Mouse (Mus musculus): Measurements from ENCODE around the gene Btbd6.

The Btbd6 gene

DNA sequence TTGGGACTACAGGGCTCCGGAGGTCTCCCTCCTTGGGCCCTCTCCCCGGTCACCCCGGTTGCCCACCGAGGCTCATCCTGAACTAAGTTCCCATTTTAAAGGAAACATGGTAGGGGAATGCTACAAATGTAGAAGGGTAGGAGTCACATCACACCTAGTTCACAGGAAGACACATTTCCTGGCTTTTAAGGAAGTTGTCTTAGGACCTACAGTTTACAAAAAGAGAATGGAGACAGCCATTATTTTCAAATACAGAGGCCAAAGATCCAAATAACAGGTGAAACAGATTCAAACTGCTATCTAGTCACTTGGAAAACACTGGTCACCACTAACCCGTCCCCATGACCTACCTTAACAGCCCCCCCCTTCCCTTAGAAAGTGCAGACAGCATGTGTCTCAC lies 36.2 kb downstream of the Btbd6 start:
- no peak for DNase-seq

- DNase-seq: peak; percentile 33 to 48
Observed at GRCm38 (mm10) chr12:113013021-113013491, 36.8 kb downstream of the Btbd6 start.

DNA sequence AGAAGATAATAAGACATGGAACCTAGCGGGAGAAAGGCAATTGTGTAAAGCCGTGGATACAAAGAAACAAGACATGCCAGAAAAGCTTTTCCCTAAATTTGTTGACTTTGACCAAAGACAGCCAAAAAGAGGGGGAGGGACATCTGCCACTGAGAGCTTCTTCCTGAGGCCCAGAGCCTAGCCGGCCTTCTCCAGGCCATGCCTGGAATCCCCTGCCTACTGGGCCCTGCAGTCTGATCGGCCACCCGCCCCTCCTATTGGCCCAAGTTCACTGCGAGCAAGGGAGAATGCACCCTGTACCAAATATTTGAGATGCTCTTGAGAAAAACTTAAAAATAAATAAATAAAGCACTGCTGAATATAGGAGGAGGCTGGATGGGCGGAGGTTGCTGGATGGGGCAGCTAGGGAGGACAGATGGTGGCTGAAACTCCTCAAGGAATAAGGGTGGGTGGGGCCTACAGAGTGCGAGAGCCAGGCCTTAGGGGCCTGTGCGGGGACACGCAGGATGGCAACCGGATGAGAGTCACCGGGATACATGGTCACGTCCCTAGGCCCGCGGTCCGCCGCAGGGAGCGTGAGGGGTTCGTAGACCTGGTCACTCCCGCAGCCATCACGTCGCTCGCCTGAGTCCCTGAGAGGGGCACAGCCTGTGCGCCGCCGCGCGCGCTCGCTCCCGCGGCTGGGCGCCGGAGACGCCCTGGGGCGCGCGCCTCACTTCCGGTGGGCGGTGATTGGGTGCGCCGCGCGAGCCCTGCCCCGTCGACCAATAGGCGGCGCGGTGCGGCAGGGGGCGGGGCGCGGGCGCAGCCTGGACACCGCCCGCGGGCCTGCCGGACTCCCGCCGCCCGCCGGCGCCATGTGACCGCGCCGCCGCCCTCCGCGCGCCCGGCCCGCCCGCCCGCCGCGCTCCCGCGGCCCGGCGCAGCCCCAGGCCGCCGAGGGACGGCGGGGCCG lies 37.6 kb downstream of the Btbd6 start, which contains the start of gene Pacs2:
Gene Pacs2, plus strand, starts transcription at position 905 of the 955 bp plus-strand sequence.
- DNase-seq: peak; percentile 92 to 99

DNA sequence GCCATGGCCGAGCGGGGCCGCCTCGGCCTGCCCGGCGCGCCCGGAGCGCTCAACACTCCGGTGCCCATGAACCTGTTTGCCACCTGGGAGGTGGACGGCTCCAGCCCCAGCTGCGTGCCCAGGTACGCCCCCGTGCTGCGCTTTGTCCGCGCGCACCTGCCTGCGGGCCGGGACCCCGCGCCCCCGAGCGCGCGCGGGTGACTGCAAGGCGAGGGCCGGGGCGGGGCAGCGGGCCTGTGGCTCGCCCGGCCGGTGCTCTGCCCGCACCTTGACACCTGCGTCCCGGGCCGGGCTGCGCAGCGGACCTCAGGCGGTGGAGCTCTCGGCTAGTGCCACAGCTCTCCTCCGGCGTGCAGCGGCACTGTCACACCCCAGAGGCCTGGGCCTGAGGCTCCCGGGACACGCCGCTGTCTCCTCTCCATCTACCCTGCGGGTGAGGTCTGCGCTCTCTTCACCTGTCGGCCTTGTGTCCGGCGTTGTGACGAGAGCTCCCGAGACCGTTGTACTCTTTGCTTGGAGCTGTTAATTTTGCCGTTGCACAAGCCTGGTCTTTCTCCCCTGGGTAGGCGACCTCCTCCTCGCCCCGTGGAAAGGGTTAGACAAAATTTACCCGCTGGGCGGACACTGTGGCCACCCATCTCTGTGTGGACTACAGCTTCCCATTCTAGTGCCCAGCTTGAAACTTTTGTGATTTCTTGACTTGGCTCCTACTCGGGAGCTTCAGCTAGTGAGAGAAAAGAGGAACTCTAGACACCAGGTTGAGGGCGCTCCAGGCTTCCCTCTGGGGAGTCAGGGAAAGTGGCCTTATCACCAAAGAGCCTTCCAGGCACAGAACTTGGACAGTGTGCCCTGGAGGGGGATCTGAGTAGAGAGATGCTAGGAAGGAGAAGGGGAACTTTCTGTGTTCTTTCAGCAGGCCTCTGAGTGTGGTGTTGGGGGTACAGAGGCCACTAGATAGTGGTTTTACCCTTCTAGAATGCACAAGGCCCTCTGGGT lies 38.6 kb downstream of the Btbd6 start:
- DNase-seq: peak; percentile 55 to 77

DNA sequence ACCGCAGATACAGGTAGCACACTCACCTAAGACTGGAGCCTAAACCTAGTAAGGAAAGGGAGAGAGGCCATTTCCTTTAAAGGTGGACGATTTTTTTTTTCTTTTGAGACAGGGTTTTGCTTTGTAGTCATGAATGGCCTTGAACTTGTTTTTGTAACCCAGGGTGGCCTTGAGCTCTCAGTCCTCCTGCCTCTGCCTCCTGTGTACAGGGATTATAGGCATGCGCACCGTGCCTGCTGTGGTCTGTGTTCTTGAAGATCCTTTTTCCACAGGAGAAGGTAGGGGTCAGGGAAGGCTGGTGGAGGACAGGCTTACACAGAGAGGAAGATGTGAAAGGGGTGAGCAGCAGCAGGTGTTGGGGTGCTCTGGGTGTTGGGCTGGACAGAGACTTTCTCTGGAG lies 39.7 kb downstream of the Btbd6 start:
- DNase-seq: no peak

- no peak for DNase-seq
Observed at GRCm38 (mm10) chr12:113016976-113017375, 40.7 kb downstream of the Btbd6 start.

GRCm38 (mm10) chr12:113017429-113017984 lies 41.2 kb downstream of the Btbd6 start:
- DNase-seq: no peak

GRCm38 (mm10) chr12:113018763-113019162 lies 42.5 kb downstream of the Btbd6 start:
- DNase-seq: no peak

GRCm38 (mm10) chr12:113021488-113021887 lies 45.2 kb downstream of the Btbd6 start:
- DNase-seq: no peak

DNA sequence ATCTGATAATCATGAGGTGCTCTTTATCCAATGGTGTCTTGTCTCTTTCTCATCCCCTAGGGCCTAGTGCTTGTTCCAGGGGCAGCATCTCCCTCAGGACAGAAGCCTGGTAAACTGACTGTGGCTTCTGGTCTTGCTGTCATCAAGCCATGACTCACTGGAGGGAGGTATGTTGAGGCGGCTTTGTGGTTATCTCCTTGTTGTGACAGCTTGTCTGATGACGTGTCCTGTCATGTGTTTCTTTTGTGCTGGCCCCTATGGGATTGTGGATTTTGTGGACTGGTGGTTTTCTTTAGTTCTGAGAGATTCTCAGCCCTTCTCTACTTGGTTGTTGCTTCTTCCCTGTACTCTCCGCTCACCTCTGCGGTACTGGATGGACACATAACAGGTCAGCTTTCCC lies 46.8 kb downstream of the Btbd6 start:
- DNase-seq: no peak

GRCm38 (mm10) chr12:113026557-113026956 lies 50.3 kb downstream of the Btbd6 start:
- no peak for DNase-seq

GRCm38 (mm10) chr12:113027495-113027894 lies 51.2 kb downstream of the Btbd6 start:
- no peak for DNase-seq

GRCm38 (mm10) chr12:113028067-113028466 lies 51.8 kb downstream of the Btbd6 start:
- no peak for DNase-seq
